Mouse (Mus musculus): ENCODE measurements around the gene B3glct.

DNA sequence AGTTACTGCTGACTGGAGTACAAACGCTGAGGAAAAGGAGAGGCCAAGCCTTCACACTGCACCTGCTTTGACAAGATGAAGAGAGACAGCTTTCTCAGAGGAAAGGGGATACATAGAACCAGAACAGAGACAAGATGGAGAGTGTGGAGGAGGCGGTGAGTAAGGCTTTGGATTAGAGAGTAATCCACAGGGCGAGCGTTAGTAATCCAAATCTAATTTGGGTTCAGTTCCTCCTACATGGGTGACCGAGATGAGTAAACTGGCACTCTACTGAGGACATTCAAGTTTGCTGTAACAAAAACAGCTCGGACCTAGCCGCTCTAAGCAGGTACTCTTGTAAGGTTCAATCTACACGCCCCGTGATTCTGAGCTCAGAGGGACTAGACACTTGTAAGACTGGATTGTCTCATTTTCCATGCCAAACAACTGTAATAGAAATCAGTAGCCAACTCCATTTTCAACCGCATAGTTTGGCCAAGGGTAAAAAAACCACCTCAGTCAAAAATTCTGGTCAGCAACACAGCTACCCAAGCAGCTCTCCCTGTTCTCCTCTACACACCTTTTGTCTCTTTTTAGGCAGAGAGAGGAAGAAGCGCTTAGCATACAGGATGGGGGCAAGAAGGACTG, 43.5 kb upstream of the B3glct start:
- TF ChIP-seq CTCF (IDR thresholded peaks at IDR 0.05; ENCODE audit: extremely low read depth, insufficient read length, insufficient replicate concordance, low read depth, low read length), result no peak
- no peak for TF ChIP-seq POLR2A (IDR thresholded peaks at IDR 0.05; ENCODE audit: low read depth, low read length)

Measured in small intestine, adult 2 months (tissue).